Mouse (Mus musculus) kidney, embryonic 15.5 days (tissue): ENCODE measurements around the gene Spint4. TPM values are rescaled to one million over a fixed set of nuclear protein-coding genes. Genes with fewer than 3 reads are reported as not detected.
A peak's percentile ranks its signal among the peaks of the same experiment; 100 is the strongest.

Experiments used
- ATAC-seq: fragments of 200-750 bp; cut with Nextera tagmentation; replicated peaks from 2 replicates; pipeline ENCODE4 v1.8.0; 2017; ENCODE audit warnings: moderate TSS enrichment; ENCODE audit not compliant: low FRiP score
- H3K27ac ChIP-seq: fragments of 300-500 bp; sonication (generic); 2 replicates; pipeline ENCODE4 v1.5.1; 2015; ENCODE audit warnings: mild to moderate bottlenecking, inconsistent platforms
- H3K27me3 ChIP-seq: fragments of 300-500 bp; sonication (generic); 2 replicates; pipeline ENCODE4 v1.6.1; 2015; ENCODE audit warnings: inconsistent platforms
- H3K36me3 ChIP-seq: fragments of 300-500 bp; sonication (generic); 2 replicates; pipeline ENCODE4 v1.6.1; 2015; ENCODE audit warnings: inconsistent platforms
- H3K4me1 ChIP-seq: fragments of 300-500 bp; sonication (generic); 2 replicates; pipeline ENCODE4 v1.6.1; 2015; ENCODE audit warnings: inconsistent platforms
- H3K4me2 ChIP-seq: fragments of 300-500 bp; sonication (generic); 2 replicates; pipeline ENCODE4 v1.6.1; 2015; ENCODE audit warnings: moderate library complexity, mild to moderate bottlenecking, inconsistent platforms
- H3K4me3 ChIP-seq: fragments of 300-500 bp; sonication (generic); replicated peaks from 2 replicates; pipeline ENCODE4 v1.5.1; 2015; ENCODE audit warnings: mild to moderate bottlenecking, inconsistent platforms
- H3K9ac ChIP-seq: fragments of 300-500 bp; sonication (generic); 2 replicates; pipeline ENCODE4 v1.6.1; 2015; ENCODE audit warnings: mild to moderate bottlenecking, inconsistent platforms
- H3K9me3 ChIP-seq: fragments of 300-500 bp; sonication (generic); replicated peaks from 2 replicates; pipeline ENCODE4 v1.6.1; 2016; ENCODE audit warnings: inconsistent platforms
- WGBS: fragments of 180-500 bp; shearing (Covaris S2); methylation state at CpG from one replicate; pipeline ENCODE4 v1.1.7; 2015; ENCODE audit warnings: mixed read lengths; 5-methylcytosine and 5-hydroxymethylcytosine counted together
- polyA plus RNA-seq: library from polyadenylated mRNA; unstranded; fragments of >200 nt; fragmentation: Nextera tagmentation; extraction: Ambion mirVana; gene quantifications from 2 replicates; pipeline ENCODE4 v1.2.1, GENCODE M21; 2015

Spint4 gene
- 0.65 and 0.76 TPM in 2 replicates for polyA plus RNA-seq

- H3K27me3 ChIP-seq: no peaks in the 10 kb centered on the region
- no peak within 1 kb of the TSS for H3K4me2 ChIP-seq
- 65% methylated on average over 4 of the region's 4 CpGs for WGBS
- ATAC-seq: no peak
- H3K4me3 ChIP-seq: no peak within 1 kb of the TSS
- H3K36me3 ChIP-seq: no peaks in the 10 kb centered on the region
- H3K9ac ChIP-seq: no peak within 1 kb of the TSS
- H3K9me3 ChIP-seq: no peaks in the 10 kb centered on the region
- H3K4me1 ChIP-seq: no peaks in the 10 kb centered on the region
- no peak within 1 kb of the TSS for H3K27ac ChIP-seq
Observed at GRCm38 (mm10) chr2:164698201-164698600, at the start of gene Spint4. Spint4 (plus strand) TSS chr2:164698501.

GRCm38 (mm10) chr2:164655858-164656257 is 42.4 kb upstream of the Spint4 start, which contains the start of gene Wfdc10:
Wfdc10 (plus strand) TSS chr2:164656046.
- ATAC-seq: no peak
- H3K4me1 ChIP-seq: no peaks in the 10 kb centered on the region
- WGBS: 19% methylated on average over 11 of the region's 11 CpGs

GRCm38 (mm10) chr2:164656483-164656882 is 41.8 kb upstream of the Spint4 start, which contains the start of gene Wfdc9:
Wfdc9 (minus strand) TSS chr2:164656583.
- no peak for ATAC-seq
- no peaks in the 10 kb centered on the region for H3K27me3 ChIP-seq
- no peak within 1 kb of the TSS for H3K4me3 ChIP-seq
- no peak within 1 kb of the TSS for H3K9ac ChIP-seq
- 89% methylated on average over 9 of the region's 9 CpGs for WGBS
- H3K4me1 ChIP-seq: no peaks in the 10 kb centered on the region
- no peak within 1 kb of the TSS for H3K4me2 ChIP-seq
- no peaks in the 10 kb centered on the region for H3K9me3 ChIP-seq
- no peaks in the 10 kb centered on the region for H3K36me3 ChIP-seq
- H3K27ac ChIP-seq: no peak within 1 kb of the TSS

More at GRCm38 (mm10) chr2:164655858-164656257, 42.4 kb upstream of the Spint4 start, which contains the start of gene Wfdc10:
- Histone ChIP-seq H3K9me3 (no peaks in the 10 kb centered on the region), H3K4me3 (no peak within 1 kb of the TSS), H3K36me3 (no peaks in the 10 kb centered on the region), H3K27me3 (no peaks in the 10 kb centered on the region), H3K27ac (no peak within 1 kb of the TSS), H3K9ac (no peak within 1 kb of the TSS), H3K4me2 (no peak within 1 kb of the TSS)

GRCm38 (mm10) chr2:164664851-164665250 is 33.5 kb upstream of the Spint4 start:
- no peak for ATAC-seq
- H3K4me2 ChIP-seq: no peak overlapping the region
- no peaks in the 10 kb centered on the region for H3K27me3 ChIP-seq
- WGBS: 86% methylated on average over 7 of the region's 7 CpGs
- H3K36me3 ChIP-seq: no peaks in the 10 kb centered on the region
- no peaks in the 10 kb centered on the region for H3K9me3 ChIP-seq
- H3K9ac ChIP-seq: no peak overlapping the region
- no peak overlapping the region for H3K27ac ChIP-seq
- no peaks in the 10 kb centered on the region for H3K4me1 ChIP-seq
- H3K4me3 ChIP-seq: no peak overlapping the region

GRCm38 (mm10) chr2:164670261-164670660 is 28.0 kb upstream of the Spint4 start:
- H3K9ac ChIP-seq: no peak overlapping the region
- H3K9me3 ChIP-seq: no peaks in the 10 kb centered on the region
- H3K4me2 ChIP-seq: no peak overlapping the region
- no peaks in the 10 kb centered on the region for H3K27me3 ChIP-seq
- H3K4me3 ChIP-seq: no peak overlapping the region
- 0 out of 2 replicates have a peak, but pooled peaks cover 6% of the 10 kb centered on the region for H3K4me1 ChIP-seq
- ATAC-seq: no peak
- H3K27ac ChIP-seq: no peak overlapping the region
- no peaks in the 10 kb centered on the region for H3K36me3 ChIP-seq
- WGBS: 73% methylated on average over 5 of the region's 5 CpGs

GRCm38 (mm10) chr2:164670938-164671337 is 27.4 kb upstream of the Spint4 start:
- WGBS: 41% methylated on average over 1 of the region's 1 CpGs
- no peaks in the 10 kb centered on the region for H3K27me3 ChIP-seq
- no peak overlapping the region for H3K4me2 ChIP-seq
- no peak for ATAC-seq
- no peak overlapping the region for H3K27ac ChIP-seq
- 0 out of 2 replicates have a peak, but pooled peaks cover 6% of the 10 kb centered on the region for H3K4me1 ChIP-seq
- no peak overlapping the region for H3K9ac ChIP-seq
- no peaks in the 10 kb centered on the region for H3K36me3 ChIP-seq
- no peak overlapping the region for H3K4me3 ChIP-seq
- H3K9me3 ChIP-seq: no peaks in the 10 kb centered on the region

GRCm38 (mm10) chr2:164673987-164674386 is 24.3 kb upstream of the Spint4 start, which contains the start of gene Wfdc11:
Wfdc11 (minus strand) TSS chr2:164674087.
- 67% methylated on average over 7 of the region's 7 CpGs for WGBS
- no peak for ATAC-seq
- H3K27ac ChIP-seq: no peak within 1 kb of the TSS
- H3K27me3 ChIP-seq: no peaks in the 10 kb centered on the region
- peaks cover 13% of the 10 kb centered on the region for H3K4me1 ChIP-seq
- no peaks in the 10 kb centered on the region for H3K36me3 ChIP-seq
- H3K4me3 ChIP-seq: no peak within 1 kb of the TSS
- no peak within 1 kb of the TSS for H3K4me2 ChIP-seq
- H3K9ac ChIP-seq: no peak within 1 kb of the TSS
- no peaks in the 10 kb centered on the region for H3K9me3 ChIP-seq

GRCm38 (mm10) chr2:164676103-164676502 is 22.2 kb upstream of the Spint4 start:
- no peak overlapping the region for H3K4me3 ChIP-seq
- no peak for ATAC-seq
- H3K36me3 ChIP-seq: no peaks in the 10 kb centered on the region
- WGBS: 80% methylated on average over 7 of the region's 7 CpGs
- H3K27me3 ChIP-seq: no peaks in the 10 kb centered on the region
- H3K4me1 ChIP-seq: peaks cover 18% of the 10 kb centered on the region
- no peak overlapping the region for H3K9ac ChIP-seq
- no peaks in the 10 kb centered on the region for H3K9me3 ChIP-seq
- no peak overlapping the region for H3K4me2 ChIP-seq
- no peak overlapping the region for H3K27ac ChIP-seq

GRCm38 (mm10) chr2:164676916-164677685 is 21.2 kb upstream of the Spint4 start:
- Histone ChIP-seq H3K36me3 (no peaks in the 10 kb centered on the region), H3K4me2 (no peak overlapping the region), H3K9me3 (no peaks in the 10 kb centered on the region), H3K27me3 (no peaks in the 10 kb centered on the region), H3K4me1 (peaks cover 18% of the 10 kb centered on the region), H3K27ac (no peak overlapping the region), H3K4me3 (no peak overlapping the region), H3K9ac (no peak overlapping the region)
- ATAC-seq: no peak
- WGBS: 67% methylated on average over 16 of the region's 16 CpGs

GRCm38 (mm10) chr2:164678848-164679625 is 19.3 kb upstream of the Spint4 start:
- Histone ChIP-seq H3K9ac (0 out of 2 replicates have a peak overlapping the region, but pooled peaks have one; percentile 19), H3K4me3 (peak overlapping the region; percentile 35), H3K27me3 (no peaks in the 10 kb centered on the region), H3K9me3 (no peaks in the 10 kb centered on the region), H3K4me1 (peaks cover 18% of the 10 kb centered on the region), H3K27ac (0 out of 2 replicates have a peak overlapping the region, but pooled peaks have one; percentile 15), H3K4me2 (peak overlapping the region; percentile 60), H3K36me3 (no peaks in the 10 kb centered on the region)
- WGBS: 16% methylated on average over 19 of the region's 19 CpGs
- peak; percentile 80 for ATAC-seq

GRCm38 (mm10) chr2:164679906-164680305 is 18.4 kb upstream of the Spint4 start:
- Histone ChIP-seq H3K4me2 (no peak overlapping the region), H3K9me3 (no peaks in the 10 kb centered on the region), H3K27me3 (no peaks in the 10 kb centered on the region), H3K4me3 (no peak overlapping the region), H3K9ac (no peak overlapping the region), H3K36me3 (no peaks in the 10 kb centered on the region), H3K4me1 (peaks cover 12% of the 10 kb centered on the region), H3K27ac (no peak overlapping the region)
- ATAC-seq: no peak
- 19% methylated on average over 3 of the region's 3 CpGs for WGBS

- Histone ChIP-seq H3K27me3 (no peaks in the 10 kb centered on the region), H3K4me1 (no peaks in the 10 kb centered on the region), H3K4me2 (no peak within 1 kb of the TSS), H3K4me3 (no peak within 1 kb of the TSS), H3K9ac (no peak within 1 kb of the TSS), H3K9me3 (no peaks in the 10 kb centered on the region), H3K36me3 (no peaks in the 10 kb centered on the region), H3K27ac (no peak within 1 kb of the TSS)
- ATAC-seq: no peak
- 56% methylated on average over 3 of the region's 3 CpGs for WGBS
Observed at GRCm38 (mm10) chr2:164684807-164685206, 13.5 kb upstream of the Spint4 start, which contains the start of gene Wfdc13. Wfdc13 (plus strand) TSS chr2:164685107.
